Mouse (Mus musculus) gastrocnemius, postnatal 10 days (tissue): Measurements from ENCODE around the gene Lsg1. TPM values are rescaled to one million over a fixed set of nuclear protein-coding genes. Genes with fewer than 3 reads are reported as not detected.
A peak's percentile ranks its signal among the peaks of the same experiment; 100 is the strongest.

Experiments
- DNase-seq: peaks from one replicate; pipeline ENCODE4 v3.0.0; 2021; ENCODE audit warnings: mixed read lengths
- total RNA-seq, 2 experiments: library from RNA; stranded (reverse); gene quantifications; 2 replicates each; pipeline ENCODE4 v1.2.3; 2021

Gene Lsg1
- total RNA-seq, 2 experiments from 2014 or later, result 20.6 to 21.8 TPM

DNA sequence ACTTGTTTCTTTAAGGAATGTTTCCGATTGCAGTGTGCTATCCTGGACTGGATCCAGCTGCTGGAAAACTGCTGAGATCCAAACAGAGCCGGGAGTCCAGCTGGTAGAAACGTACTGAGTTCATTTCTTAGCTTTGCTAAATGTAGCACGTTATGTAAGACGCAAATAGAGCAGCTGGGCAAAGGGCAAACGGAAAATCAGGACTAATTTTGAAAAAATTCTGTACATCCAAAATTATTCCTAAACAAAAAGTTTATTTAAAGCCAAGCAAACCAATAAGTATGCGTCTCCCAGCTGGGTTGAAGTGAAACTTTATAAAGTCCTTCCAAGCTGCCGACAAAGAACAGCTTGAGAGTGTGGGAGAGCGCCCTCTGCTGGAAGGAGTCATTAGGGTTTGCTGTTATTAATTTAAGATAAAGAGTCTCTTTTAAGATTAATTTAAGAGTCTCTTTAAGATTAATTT lies 67.0 kb downstream of the Lsg1 start:
- peak; percentile 88 for DNase-seq

DNA sequence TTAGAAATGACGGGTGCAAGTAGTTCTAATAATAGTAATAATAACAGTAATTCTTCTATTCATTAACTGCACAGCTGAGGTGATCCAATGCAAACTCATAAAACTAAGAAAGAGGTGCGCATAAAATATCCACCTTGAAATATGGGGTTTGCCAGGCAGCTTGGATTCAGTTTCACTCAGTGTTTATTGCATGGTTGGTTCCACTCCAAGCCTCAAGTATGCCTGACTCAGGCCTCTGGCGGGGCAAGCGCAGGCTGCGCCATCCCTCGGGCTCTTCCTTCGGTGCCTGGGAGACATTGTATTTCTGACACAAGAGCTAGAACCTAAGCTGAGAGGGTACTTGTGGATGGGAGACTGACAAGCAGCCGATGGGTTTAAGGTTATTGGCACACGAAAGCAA lies 68.8 kb downstream of the Lsg1 start:
- no peak for DNase-seq

DNA sequence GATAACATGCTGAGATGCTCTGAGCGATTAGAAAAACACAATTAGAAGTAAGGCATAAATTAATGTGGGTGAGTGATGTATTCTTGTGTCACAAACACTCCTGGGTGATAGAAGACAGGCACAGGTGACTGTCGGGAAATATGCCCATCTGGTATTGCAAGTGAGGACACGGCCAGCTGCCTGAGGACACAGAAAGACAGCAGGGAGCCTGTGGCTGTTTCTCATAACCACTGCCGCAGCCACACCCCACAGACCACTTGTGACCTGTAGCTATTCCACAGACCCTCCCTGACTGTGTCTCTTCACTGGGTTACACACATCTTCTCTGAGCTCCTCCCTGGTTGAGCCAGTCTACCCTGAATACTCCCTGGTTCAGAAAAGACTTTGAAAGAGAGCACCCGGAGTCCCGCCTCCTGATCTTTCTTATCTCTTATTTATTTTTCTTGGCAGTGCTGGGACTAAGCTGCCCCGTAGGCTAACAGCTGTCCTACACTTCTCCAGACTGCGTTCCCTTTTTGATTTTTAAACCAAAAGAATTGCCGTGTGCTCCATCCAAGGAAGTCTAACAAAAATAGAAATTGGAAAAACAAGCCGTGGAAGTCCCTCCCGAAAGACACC lies 69.6 kb downstream of the Lsg1 start:
- DNase-seq, result no peak

DNA sequence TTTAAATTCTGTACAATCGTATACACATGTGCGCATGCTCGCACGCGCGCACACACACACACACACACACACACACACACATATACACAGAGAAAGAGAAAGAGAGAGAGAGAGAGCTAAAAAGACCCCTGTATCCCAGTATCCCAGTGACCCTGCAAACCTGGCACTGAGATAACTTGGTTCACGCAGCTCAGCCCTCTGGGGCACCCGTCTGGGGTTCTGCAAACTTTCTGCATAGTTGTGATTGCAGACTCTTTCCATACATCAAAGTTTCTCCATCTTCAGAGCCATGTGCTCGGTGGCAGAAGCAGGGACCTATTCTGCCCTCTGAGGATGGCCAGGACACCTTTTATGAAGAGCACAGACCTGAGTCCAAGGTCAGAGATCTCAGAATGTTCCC lies 70.4 kb downstream of the Lsg1 start:
- no peak for DNase-seq

- no peak for DNase-seq
Observed at GRCm38 (mm10) chr16:30515418-30515817, 72.0 kb downstream of the Lsg1 start.

GRCm38 (mm10) chr16:30513050-30514024 lies 74.1 kb downstream of the Lsg1 start:
- peak; percentile 69 for DNase-seq

GRCm38 (mm10) chr16:30512375-30513049 lies 74.9 kb downstream of the Lsg1 start:
- no peak for DNase-seq

DNA sequence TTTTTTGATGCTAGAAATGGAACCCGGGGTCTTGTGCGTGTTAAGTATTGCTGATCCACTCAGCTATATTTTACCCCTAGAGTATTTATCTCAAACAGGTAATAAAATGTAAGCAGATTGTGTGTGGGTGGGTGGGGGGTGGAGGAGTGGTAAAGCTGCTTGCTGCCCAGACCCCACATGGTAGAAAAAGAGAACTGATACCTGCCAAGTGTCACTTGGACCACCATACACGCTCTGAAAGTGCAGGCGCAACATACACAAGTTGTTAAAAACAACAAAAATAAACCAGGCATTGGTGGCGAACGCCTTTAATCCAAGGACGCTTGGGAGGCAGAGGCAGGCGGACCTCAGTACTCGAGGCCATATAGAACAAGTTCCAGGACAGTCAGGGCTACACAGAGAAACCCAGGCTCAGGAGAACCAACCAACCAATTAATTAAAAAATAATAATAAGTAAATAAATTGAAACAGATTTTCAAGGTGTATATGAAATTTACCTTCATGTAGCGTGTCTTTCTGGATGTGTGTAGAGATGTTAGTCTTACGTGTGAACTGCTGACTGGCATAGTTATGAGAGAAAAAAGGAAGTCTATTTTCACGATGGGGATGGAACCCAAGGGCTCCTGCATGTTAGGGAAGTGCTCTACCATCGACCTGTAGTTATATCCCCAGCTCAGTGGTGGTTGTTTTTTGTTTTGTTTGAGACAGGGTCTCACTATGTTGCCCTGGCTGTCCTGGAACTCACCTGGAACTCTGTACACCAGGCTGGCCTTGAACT lies 75.6 kb downstream of the Lsg1 start:
- no peak for DNase-seq

DNA sequence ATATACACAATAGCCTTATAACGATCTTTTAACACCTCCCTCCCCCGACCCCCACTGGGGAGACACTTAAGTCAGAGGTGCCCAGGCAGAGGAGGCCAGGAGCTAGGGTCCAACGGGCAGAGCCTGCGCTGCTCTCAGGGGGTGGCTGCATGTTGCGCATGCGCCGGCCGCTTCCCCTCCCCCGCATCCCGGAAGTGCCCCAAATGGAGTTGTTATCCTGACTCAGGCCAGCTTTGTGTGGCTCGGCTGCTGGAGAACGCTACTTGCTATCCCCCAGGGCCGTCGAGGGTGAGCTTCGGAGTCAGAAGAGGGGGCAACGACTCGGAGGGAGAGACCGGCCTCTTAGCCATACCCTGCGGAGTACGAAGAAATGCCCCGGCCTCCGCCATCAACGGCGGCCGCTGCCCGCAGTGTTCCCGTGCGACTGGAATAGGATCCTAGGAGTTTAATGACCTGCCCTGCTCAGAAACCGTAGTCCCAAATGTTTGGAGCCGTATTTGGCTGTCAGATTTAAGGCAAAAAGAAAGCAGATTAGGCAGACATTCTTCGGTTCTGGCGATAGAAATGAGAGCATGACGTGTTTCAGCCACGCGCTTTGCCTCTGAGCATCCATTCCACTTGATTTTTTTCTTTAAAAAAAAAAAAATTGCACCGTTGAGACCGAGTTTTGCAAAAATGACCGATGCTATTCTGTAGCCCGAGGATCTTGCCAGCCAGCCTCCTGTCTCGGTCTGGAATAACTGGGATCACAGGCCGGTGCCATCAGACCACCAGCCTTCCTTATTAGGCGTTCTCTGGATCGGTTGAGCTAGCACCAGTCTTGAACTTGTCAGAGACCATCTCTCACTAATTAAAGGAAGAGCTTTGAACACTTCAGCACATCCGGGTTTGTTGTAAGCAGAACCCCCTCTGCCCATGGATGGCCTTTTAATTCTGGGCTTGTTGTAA lies 76.6 kb downstream of the Lsg1 start:
- peak; percentile 87 for DNase-seq

Other genes with a start within 250 kb of the Lsg1 start
- gene Atp13a3, start 181.6 kb downstream of the Lsg1 start, total RNA-seq, result 100 to 1,000 TPM; 109 to 112 TPM
- gene Tmem44, start 36.8 kb downstream of the Lsg1 start, total RNA-seq, result 1 to 10 TPM; 5.3 to 8.7 TPM
- gene Fam43a, start 12.1 kb upstream of the Lsg1 start, total RNA-seq, result 10 to 100 TPM; 20.5 to 25.0 TPM